Mouse (Mus musculus): ENCODE results near the gene Pck2. TPM values are rescaled to one million over a fixed set of nuclear protein-coding genes. Genes with fewer than 3 reads are reported as not detected.

Pck2 gene
- total RNA-seq, 1 experiment from 2014 or later, result 21.1 TPM

GRCm38 (mm10) chr14:55563249-55563648 lies 23.2 kb downstream of the Pck2 start:
- ATAC-seq (replicated peaks; ENCODE audit: insufficient number of reproducible peaks, low FRiP score, low TSS enrichment, poor library complexity, severe bottlenecking), result no peak

- no peak for ATAC-seq (replicated peaks; ENCODE audit: insufficient number of reproducible peaks, low FRiP score, low TSS enrichment, poor library complexity, severe bottlenecking)
These were observed 25.7 kb downstream of the Pck2 start for GRCm38 (mm10) chr14:55565748-55566147.

DNA sequence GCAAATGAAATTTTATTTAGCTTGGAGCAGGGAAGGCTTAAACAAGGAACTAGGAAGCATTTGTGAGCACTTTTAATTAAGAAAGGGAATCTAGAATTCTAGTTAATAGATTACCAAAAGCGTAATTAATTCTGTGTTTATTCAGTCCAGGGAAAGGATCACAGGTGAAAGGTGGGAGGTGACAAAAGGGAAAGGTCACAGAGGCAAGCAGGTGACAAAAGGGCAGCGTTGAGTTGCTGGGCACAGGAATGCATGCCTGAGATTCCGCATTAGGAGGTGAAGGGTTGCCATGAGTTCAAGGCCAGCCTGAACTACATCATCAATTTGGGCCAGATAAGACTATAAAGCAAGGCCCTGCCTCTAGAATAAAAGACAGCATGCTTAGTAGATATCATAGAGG lies 27.4 kb downstream of the Pck2 start:
- no peak for ATAC-seq (replicated peaks; ENCODE audit: insufficient number of reproducible peaks, low FRiP score, low TSS enrichment, poor library complexity, severe bottlenecking)

- ATAC-seq (replicated peaks; ENCODE audit: insufficient number of reproducible peaks, low FRiP score, low TSS enrichment, poor library complexity, severe bottlenecking), result no peak
These were observed 30.5 kb downstream of the Pck2 start for GRCm38 (mm10) chr14:55570588-55570987.

GRCm38 (mm10) chr14:55571760-55572159 lies 31.7 kb downstream of the Pck2 start:
- ATAC-seq (replicated peaks; ENCODE audit: insufficient number of reproducible peaks, low FRiP score, low TSS enrichment, poor library complexity, severe bottlenecking), result no peak

DNA sequence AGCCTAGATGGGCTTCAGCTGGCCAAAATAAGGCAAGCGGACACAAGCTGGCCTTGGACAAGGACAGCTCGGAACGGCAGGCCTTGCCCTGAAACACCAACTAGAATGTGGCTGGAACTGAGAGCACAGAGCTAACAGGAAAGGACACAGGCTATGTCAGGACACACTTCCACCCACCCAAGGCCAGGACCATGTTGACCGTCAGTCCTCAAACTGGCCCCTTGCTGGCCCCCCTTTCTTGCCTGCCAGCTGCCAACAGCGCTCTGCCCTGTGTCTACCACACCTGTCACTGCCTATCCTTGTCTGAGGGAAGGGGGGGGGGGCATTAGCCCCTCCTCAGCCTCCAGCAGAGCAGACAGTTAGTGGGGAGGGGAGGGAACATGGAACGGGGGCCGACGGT lies 35.2 kb downstream of the Pck2 start, which contains the start of gene Fitm1:
Gene Fitm1 (plus strand): TSS at position 316 of the 400 bp plus-strand sequence.
- ATAC-seq (replicated peaks; ENCODE audit: insufficient number of reproducible peaks, low FRiP score, low TSS enrichment, poor library complexity, severe bottlenecking), result no peak

GRCm38 (mm10) chr14:55575711-55576110 lies 35.6 kb downstream of the Pck2 start:
- no peak for ATAC-seq (replicated peaks; ENCODE audit: insufficient number of reproducible peaks, low FRiP score, low TSS enrichment, poor library complexity, severe bottlenecking)

DNA sequence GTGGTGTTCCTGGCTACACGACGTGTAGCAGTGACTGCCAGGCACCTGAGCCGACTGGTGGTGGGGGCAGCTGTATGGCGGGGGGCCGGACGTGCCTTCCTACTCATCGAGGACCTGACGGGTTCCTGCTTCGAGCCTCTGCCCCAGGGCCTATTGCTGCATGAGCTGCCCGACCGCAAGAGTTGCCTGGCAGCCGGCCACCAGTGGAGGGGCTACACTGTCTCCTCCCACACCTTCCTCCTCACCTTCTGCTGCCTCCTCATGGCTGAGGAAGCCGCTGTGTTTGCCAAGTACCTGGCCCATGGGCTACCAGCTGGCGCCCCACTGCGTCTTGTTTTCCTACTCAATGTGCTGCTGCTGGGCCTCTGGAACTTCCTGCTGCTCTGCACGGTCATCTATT lies 36.3 kb downstream of the Pck2 start:
- ATAC-seq (replicated peaks; ENCODE audit: insufficient number of reproducible peaks, low FRiP score, low TSS enrichment, poor library complexity, severe bottlenecking), result no peak

DNA sequence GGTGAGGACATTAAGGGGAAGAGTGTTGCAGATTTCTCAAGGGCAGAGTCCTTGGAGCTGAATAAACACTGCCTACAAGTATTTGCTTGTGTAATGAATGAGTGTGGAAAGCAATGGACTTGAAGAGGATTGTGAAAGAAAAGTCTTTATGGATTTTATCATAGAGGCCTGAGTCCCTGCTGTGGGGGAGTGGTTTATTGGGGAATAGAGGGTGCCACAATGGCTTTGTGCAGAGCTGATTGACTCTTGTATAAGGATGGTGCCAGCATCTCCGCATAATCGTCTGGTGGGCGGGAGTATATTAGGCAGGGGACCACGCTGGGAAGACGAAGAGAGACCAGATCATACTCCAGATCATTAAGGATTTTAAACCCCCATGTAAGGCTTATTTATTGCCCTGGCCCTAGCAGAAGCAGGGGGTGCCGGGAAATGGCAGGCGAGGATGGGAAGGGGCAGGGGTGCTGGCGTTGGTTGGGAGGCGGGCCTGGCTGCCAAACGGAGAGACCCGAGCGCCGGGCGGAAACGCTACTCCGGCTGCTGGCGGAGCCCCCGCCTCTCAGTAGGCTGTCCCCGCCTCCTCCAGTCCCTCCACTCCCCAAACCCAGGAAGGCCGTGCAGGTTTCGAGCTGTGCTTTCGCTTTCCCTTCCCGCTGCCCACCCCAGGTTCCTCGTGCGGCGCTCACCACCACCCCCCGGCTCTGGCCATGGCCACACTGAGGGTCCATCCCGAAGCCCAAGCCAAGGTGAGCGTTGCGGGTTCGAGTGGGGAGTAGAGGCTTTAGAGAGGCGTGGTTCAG lies 38.0 kb downstream of the Pck2 start, which contains the start of gene Psme1:
Gene Psme1 (plus strand): TSS at position 253 of the 797 bp plus-strand sequence.
- peak; percentile 76 for ATAC-seq (replicated peaks; ENCODE audit: insufficient number of reproducible peaks, low FRiP score, low TSS enrichment, poor library complexity, severe bottlenecking)

DNA sequence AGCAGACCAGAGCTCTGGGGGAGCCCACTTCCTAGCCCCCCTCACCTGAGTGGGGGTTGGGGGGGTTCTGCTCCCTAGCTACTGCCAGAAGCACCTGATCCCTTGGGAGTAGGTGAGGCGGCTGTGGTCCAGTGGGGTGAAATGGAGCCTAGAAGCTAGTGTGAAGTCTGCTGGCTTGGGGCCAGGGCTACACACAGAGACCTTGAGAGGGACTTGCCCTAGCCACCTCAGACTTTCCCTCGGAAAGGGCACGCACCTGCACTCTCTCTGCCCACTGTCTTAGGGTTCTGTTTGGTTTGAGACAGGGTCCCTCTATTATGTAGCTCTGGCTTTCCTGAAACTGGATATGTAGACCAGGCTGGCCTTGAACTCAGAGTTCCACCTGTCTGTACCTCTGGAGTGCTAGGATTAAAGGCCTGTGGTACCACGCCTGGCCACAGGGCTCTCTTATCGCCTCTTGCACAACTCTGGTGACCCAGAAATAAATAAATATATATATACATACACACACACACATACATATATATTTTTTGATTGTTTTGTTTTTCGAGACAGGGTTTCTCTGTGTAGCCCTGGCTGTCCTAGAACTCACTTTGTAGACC lies 38.7 kb downstream of the Pck2 start:
- ATAC-seq (replicated peaks; ENCODE audit: insufficient number of reproducible peaks, low FRiP score, low TSS enrichment, poor library complexity, severe bottlenecking), result no peak

GRCm38 (mm10) chr14:55579511-55580496 lies 39.7 kb downstream of the Pck2 start:
- no peak for ATAC-seq (replicated peaks; ENCODE audit: insufficient number of reproducible peaks, low FRiP score, low TSS enrichment, poor library complexity, severe bottlenecking)

DNA sequence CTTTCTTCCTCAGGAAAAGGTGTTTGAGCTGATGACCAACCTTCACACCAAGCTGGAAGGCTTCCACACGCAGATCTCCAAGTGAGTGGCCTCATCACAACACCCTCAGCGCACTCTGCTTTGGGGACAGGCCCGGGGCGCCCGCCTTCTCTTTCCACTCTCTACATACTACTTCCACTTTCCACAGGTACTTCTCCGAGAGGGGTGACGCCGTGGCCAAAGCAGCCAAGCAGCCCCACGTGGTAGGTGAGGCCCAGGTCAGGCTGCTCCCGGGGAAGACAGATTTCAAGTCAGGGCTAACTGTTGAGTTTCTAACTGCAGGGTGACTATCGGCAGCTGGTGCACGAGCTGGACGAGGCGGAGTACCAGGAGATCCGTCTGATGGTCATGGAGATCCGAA lies 40.7 kb downstream of the Pck2 start:
- ATAC-seq (replicated peaks; ENCODE audit: insufficient number of reproducible peaks, low FRiP score, low TSS enrichment, poor library complexity, severe bottlenecking), result no peak

- ATAC-seq (replicated peaks; ENCODE audit: insufficient number of reproducible peaks, low FRiP score, low TSS enrichment, poor library complexity, severe bottlenecking), result no peak
These were observed 42.1 kb downstream of the Pck2 start for GRCm38 (mm10) chr14:55581981-55582681.

GRCm38 (mm10) chr14:55584303-55584701 lies 44.2 kb downstream of the Pck2 start:
- no peak for ATAC-seq (replicated peaks; ENCODE audit: insufficient number of reproducible peaks, low FRiP score, low TSS enrichment, poor library complexity, severe bottlenecking)

DNA sequence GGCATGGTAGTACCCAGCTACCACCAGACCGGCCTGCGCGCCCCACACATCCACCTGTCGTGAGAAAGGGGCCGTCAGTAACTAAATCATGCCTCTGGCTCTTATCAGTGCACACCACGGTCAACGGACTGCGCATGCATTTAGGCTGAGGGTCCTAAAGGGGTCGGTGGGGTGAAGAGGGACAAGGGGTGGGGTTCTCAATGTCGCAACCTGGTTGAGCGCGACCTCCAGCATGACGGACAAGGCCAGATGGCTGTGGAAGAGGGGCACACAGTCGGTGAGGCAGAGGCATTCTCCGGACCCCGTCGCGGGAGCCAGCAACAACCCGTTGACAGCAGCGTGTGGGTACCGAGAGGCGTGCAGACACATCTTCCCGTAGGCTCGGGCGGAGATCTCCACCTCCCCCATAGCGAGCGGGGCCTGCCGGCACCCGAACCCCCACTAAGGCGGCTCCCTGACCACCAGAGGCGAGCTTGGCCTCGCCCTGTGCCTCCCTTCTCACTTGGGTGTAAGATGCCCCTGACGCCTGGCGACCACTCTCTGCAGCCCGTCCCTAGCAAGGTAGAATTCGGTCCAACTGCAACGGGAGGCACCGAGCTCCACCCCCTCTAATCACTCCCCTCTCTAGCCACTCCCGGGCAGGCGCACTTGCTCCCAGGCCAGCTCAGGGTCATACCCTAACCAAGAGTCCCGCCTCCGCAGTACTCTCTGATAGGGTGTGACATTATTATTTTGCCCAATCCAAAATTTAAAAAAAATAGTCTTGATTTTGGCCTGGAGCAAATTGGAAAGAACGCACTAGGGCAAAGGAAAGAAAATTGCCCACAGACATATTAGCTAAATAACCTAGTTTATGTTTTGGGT lies 44.9 kb downstream of the Pck2 start, which contains the start of gene Emc9:
Gene Emc9 (minus strand): TSS at position 601 of the 864 bp plus-strand sequence.
- ATAC-seq (replicated peaks; ENCODE audit: insufficient number of reproducible peaks, low FRiP score, low TSS enrichment, poor library complexity, severe bottlenecking), result peak; percentile 66

GRCm38 (mm10) chr14:55585566-55585960 lies 45.5 kb downstream of the Pck2 start:
- no peak for ATAC-seq (replicated peaks; ENCODE audit: insufficient number of reproducible peaks, low FRiP score, low TSS enrichment, poor library complexity, severe bottlenecking)

DNA sequence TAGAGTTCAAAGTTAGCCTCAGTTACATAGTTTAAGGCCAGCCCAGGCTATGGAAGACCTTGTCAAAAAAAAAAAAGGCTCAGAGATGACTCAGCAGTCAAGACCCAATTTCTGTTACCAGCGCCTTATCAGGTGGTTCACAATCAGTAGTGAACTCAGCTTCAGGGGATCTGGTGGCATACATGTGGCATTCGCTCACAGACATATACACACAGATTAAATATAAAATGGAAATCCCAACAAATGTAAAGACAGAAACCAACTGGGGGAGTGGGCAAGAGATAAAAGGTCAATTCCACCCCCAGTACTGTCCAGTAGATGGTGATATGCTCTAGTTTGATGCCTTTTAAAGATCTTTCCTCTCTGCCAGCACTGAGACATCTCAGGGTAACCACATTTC lies 46.1 kb downstream of the Pck2 start:
- ATAC-seq (replicated peaks; ENCODE audit: insufficient number of reproducible peaks, low FRiP score, low TSS enrichment, poor library complexity, severe bottlenecking), result no peak

- ATAC-seq (replicated peaks; ENCODE audit: insufficient number of reproducible peaks, low FRiP score, low TSS enrichment, poor library complexity, severe bottlenecking), result no peak
These were observed 49.2 kb downstream of the Pck2 start for GRCm38 (mm10) chr14:55589271-55589670.
